Mouse (Mus musculus) megakaryocyte, embryonic 14.5 days (primary cell): ENCODE data around the gene Phf12. TPM values are rescaled to one million over a fixed set of nuclear protein-coding genes. Genes with fewer than 3 reads are reported as not detected.
A peak's percentile ranks its signal among the peaks of the same experiment; 100 is the strongest.

Source experiments
- H3K27me3 ChIP-seq: replicated peaks from 2 replicates; pipeline ENCODE3; 2012; ENCODE audit warnings: inconsistent platforms
- H3K36me3 ChIP-seq: replicated peaks from 2 replicates; pipeline ENCODE3; 2012; ENCODE audit warnings: low read length, inconsistent platforms, mixed read lengths
- H3K4me1 ChIP-seq: 2 replicates; pipeline ENCODE4 v1.6.1; 2012; ENCODE audit warnings: inconsistent platforms
- H3K4me3 ChIP-seq: replicated peaks from 2 replicates; pipeline ENCODE3; 2012; ENCODE audit warnings: moderate library complexity, mild to moderate bottlenecking, inconsistent platforms
- H3K9me3 ChIP-seq: 2 replicates; pipeline ENCODE4 v1.6.1; 2012; ENCODE audit warnings: inconsistent platforms
- FLI1 ChIP-seq: IDR thresholded peaks from 2 replicates; pipeline ENCODE4 v1.6.1; 2012; ENCODE audit warnings: low read length, inconsistent platforms, mixed read lengths
- GATA1 ChIP-seq: IDR thresholded peaks from 3 replicates; pipeline ENCODE4 v1.6.1; 2012; ENCODE audit warnings: mixed read lengths, low read length, inconsistent platforms, borderline replicate concordance
- polyA plus RNA-seq: library from polyadenylated mRNA; stranded (reverse); fragments of >175 nt; gene quantifications from 2 replicates; pipeline ENCODE4 v1.2.3, GENCODE M21; 2012; ENCODE audit warnings: low replicate concordance; ENCODE audit not compliant: insufficient read depth

The Phf12 gene
- polyA plus RNA-seq: 75.4 and 178 TPM in 2 replicates

GRCm38 (mm10) chr11:77982441-77982905, at the start of gene Phf12:
Gene Phf12 (plus strand): TSS chr11:77982754.
- Histone ChIP-seq H3K4me3 (peak within 1 kb of the TSS; percentile 98), H3K36me3 (peaks cover 21% of the 10 kb centered on the region), H3K4me1 (peaks cover 39% of the 10 kb centered on the region), H3K9me3 (no peaks in the 10 kb centered on the region), H3K27me3 (peaks cover 16% of the 10 kb centered on the region)
- TF ChIP-seq FLI1 (no peak), GATA1 (no peak)

- TF ChIP-seq FLI1 (no peak), GATA1 (no peak)
- peaks cover 97% of the 10 kb centered on the region for H3K27me3 ChIP-seq
- peaks cover 2% of the 10 kb centered on the region; the same call in 1 of the 2 replicates for H3K9me3 ChIP-seq
- peaks cover 11% of the 10 kb centered on the region for H3K4me1 ChIP-seq
- H3K4me3 ChIP-seq: no peak overlapping the region
- H3K36me3 ChIP-seq: no peaks in the 10 kb centered on the region
Measured at GRCm38 (mm10) chr11:77934111-77934521, 48.4 kb upstream of the Phf12 start.

GRCm38 (mm10) chr11:77934568-77935311, 47.8 kb upstream of the Phf12 start:
- Histone ChIP-seq H3K4me3 (no peak overlapping the region), H3K27me3 (peaks cover 97% of the 10 kb centered on the region), H3K4me1 (peaks cover 11% of the 10 kb centered on the region), H3K9me3 (peaks cover 2% of the 10 kb centered on the region; the same call in 1 of the 2 replicates), H3K36me3 (no peaks in the 10 kb centered on the region)
- TF ChIP-seq GATA1: no peak
- TF ChIP-seq FLI1: no peak

- no peaks in the 10 kb centered on the region; the same call in 1 of the 2 replicates for H3K4me1 ChIP-seq
- no peak for TF ChIP-seq FLI1
- peaks cover 95% of the 10 kb centered on the region for H3K27me3 ChIP-seq
- H3K4me3 ChIP-seq: no peak overlapping the region
- peaks cover under 1% of the 10 kb centered on the region; the same call in 1 of the 2 replicates for H3K9me3 ChIP-seq
- H3K36me3 ChIP-seq: no peaks in the 10 kb centered on the region
Measured at GRCm38 (mm10) chr11:77936846-77937245, 45.7 kb upstream of the Phf12 start.

GRCm38 (mm10) chr11:77937649-77938410, 44.7 kb upstream of the Phf12 start:
- Histone ChIP-seq H3K36me3 (no peaks in the 10 kb centered on the region), H3K27me3 (peaks cover 94% of the 10 kb centered on the region)
- TF ChIP-seq FLI1 (no peak), GATA1 (no peak)

GRCm38 (mm10) chr11:77942230-77942629, 40.3 kb upstream of the Phf12 start:
- peaks cover 7% of the 10 kb centered on the region for H3K4me1 ChIP-seq
- no peak for TF ChIP-seq FLI1
- TF ChIP-seq GATA1: no peak
- H3K9me3 ChIP-seq: no peaks in the 10 kb centered on the region
- peaks cover 85% of the 10 kb centered on the region for H3K27me3 ChIP-seq
- no peak overlapping the region for H3K4me3 ChIP-seq
- no peaks in the 10 kb centered on the region for H3K36me3 ChIP-seq

More at GRCm38 (mm10) chr11:77937649-77938410, 44.7 kb upstream of the Phf12 start:
- Histone ChIP-seq H3K4me3 (no peak overlapping the region), H3K9me3 (no peaks in the 10 kb centered on the region), H3K4me1 (no peaks in the 10 kb centered on the region)

- peaks cover 19% of the 10 kb centered on the region for H3K4me1 ChIP-seq
- no peak for TF ChIP-seq GATA1
- no peak for TF ChIP-seq FLI1
- peaks cover 80% of the 10 kb centered on the region for H3K27me3 ChIP-seq
- no peak overlapping the region for H3K4me3 ChIP-seq
- no peaks in the 10 kb centered on the region for H3K36me3 ChIP-seq
- H3K9me3 ChIP-seq: no peaks in the 10 kb centered on the region
Measured at GRCm38 (mm10) chr11:77947860-77948259, 34.7 kb upstream of the Phf12 start.

- Histone ChIP-seq H3K9me3 (peaks cover 10% of the 10 kb centered on the region), H3K36me3 (no peaks in the 10 kb centered on the region), H3K4me3 (no peak overlapping the region), H3K27me3 (peaks cover 88% of the 10 kb centered on the region), H3K4me1 (peaks cover 19% of the 10 kb centered on the region)
- TF ChIP-seq FLI1 (no peak), GATA1 (no peak)
Measured at GRCm38 (mm10) chr11:77950125-77950685, 32.3 kb upstream of the Phf12 start.

- Histone ChIP-seq H3K36me3 (no peaks in the 10 kb centered on the region), H3K4me3 (no peak overlapping the region), H3K27me3 (peaks cover 88% of the 10 kb centered on the region), H3K9me3 (peaks cover 10% of the 10 kb centered on the region), H3K4me1 (peaks cover 19% of the 10 kb centered on the region)
- TF ChIP-seq FLI1 (no peak), GATA1 (no peak)
Measured at GRCm38 (mm10) chr11:77950797-77951228, 31.7 kb upstream of the Phf12 start.

- no peaks in the 10 kb centered on the region for H3K36me3 ChIP-seq
- no peaks in the 10 kb centered on the region for H3K4me1 ChIP-seq
- peaks cover 90% of the 10 kb centered on the region for H3K27me3 ChIP-seq
- peaks cover 10% of the 10 kb centered on the region for H3K9me3 ChIP-seq
- TF ChIP-seq FLI1: no peak
- TF ChIP-seq GATA1: no peak
- H3K4me3 ChIP-seq: no peak overlapping the region
Measured at GRCm38 (mm10) chr11:77953671-77954070, 28.9 kb upstream of the Phf12 start.
